13 mouse cellular contexts compared by ENCODE assay signal in the genomic region with DNA sequence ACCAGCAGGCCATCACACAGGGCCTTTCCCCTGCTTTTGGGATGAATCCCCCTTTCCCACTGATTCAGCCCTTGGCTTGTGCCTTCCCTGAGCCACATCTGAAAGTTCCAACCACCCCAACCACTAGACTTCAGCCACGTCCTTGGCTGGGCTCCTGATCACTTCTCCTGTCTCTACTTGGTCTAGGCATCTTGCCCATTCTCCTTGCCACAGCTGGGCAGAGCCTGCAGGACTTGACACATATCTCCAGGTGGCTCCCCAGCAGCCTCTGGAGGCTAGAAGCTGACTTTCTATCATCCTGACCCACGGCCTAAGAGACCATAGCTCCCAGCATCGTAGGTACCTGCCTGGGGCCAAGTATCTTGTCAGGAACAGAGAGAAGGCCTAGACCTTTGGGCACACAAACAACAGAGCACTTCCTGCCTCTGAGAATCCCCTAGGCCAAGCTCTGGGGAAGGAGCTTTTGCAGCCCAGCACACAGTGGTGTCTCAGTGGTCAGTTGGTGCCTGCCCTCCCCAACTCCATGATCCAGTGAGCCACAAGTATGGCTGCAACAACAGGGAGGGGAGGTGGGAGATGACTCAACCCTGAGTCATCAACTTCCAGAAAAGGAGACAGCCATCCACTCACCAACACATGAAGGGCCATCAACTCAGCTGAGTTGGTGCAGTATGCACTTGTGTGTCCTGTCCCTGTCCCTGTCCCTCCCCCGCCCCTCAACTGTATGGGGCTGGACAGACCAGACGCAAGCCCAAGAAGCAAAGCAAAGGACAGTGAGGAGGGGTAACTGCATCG. TPM values are rescaled to one million over a fixed set of nuclear protein-coding genes. Genes with fewer than 3 reads are reported as not detected.
DNase-seq lines count a peak whose midpoint lies in the region; ATAC-seq and TF ChIP-seq lines count a peak whose summit lies in the region.
"Had no signal": no experiment of that assay in that cellular context is flagged by ENCODE, and none has a peak within 500 bp of the region (broad histone marks: within the 10 kb centered on the region; RNA-seq: fewer than 3 reads in every experiment).

No protein-coding gene starts in this region.

- peaks cover 35% of the 10 kb centered on the region for H3K4me1 ChIP-seq in heart, embryonic 16.5 days (ENCODE audit: control insufficient read depth, insufficient read depth, low read length)
- peaks cover 23% of the 10 kb centered on the region for H3K4me1 ChIP-seq in midbrain, embryonic 10.5 days

- TF ChIP-seq CTCF in C2C12 (IDR thresholded peaks at IDR 0.05; ENCODE audit: control insufficient read depth, insufficient read depth, insufficient read length): no peak

- 0 out of 2 replicates have a peak overlapping the region, but pooled peaks have one; percentile 3 for H3K27ac ChIP-seq in heart, embryonic 16.5 days (ENCODE audit: low read length)
- H3K27ac ChIP-seq in midbrain, embryonic 10.5 days (replicated peaks): no peak overlapping the region

- no peak overlapping the region for H3K9ac ChIP-seq in heart, embryonic 16.5 days (ENCODE audit: low read length)
- H3K9ac ChIP-seq: embryonic facial prominence, embryonic 13.5 days; lung, embryonic 15.5 days; stomach, embryonic 15.5 days had no signal

- H3K36me3 ChIP-seq in heart, embryonic 16.5 days (ENCODE audit: control insufficient read depth, insufficient read depth): no peaks in the 10 kb centered on the region
- H3K36me3 ChIP-seq in C2C12 (ENCODE audit: control insufficient read depth, insufficient read depth): no peaks in the 10 kb centered on the region
- H3K36me3 ChIP-seq in midbrain, embryonic 10.5 days: no peaks in the 10 kb centered on the region
- H3K36me3 ChIP-seq: embryonic facial prominence, embryonic 13.5 days; lung, embryonic 15.5 days; stomach, embryonic 15.5 days had no signal

- no peak for ATAC-seq in heart, embryonic 16.5 days (replicated peaks; ENCODE audit: extremely low read depth, insufficient read depth, low FRiP score)
- ATAC-seq: inflammation-experienced regulatory T-cells, adult 6 months had no signal

- no peak overlapping the region for H3K4me3 ChIP-seq in heart, embryonic 16.5 days (ENCODE audit: low read length)
- no peak overlapping the region for H3K4me3 ChIP-seq in C2C12 (ENCODE audit: insufficient read depth, poor library complexity, severe bottlenecking)
- no peak overlapping the region for H3K4me3 ChIP-seq in midbrain, embryonic 10.5 days
- H3K4me3 ChIP-seq: embryonic facial prominence, embryonic 13.5 days; lung, embryonic 15.5 days; stomach, embryonic 15.5 days had no signal

- H3K79me2 ChIP-seq in C2C12 (ENCODE audit: control insufficient read depth, insufficient read depth): no peaks in the 10 kb centered on the region

- no peaks in the 10 kb centered on the region for H3K9me3 ChIP-seq in heart, embryonic 16.5 days (replicated peaks; ENCODE audit: control insufficient read depth, low read length)
- H3K9me3 ChIP-seq in midbrain, embryonic 10.5 days (replicated peaks): no peaks in the 10 kb centered on the region
- H3K9me3 ChIP-seq: embryonic facial prominence, embryonic 13.5 days; lung, embryonic 15.5 days; stomach, embryonic 15.5 days had no signal

- 64% methylated on average over 6 of the region's 6 CpGs for WGBS in heart, embryonic 16.5 days
- WGBS in midbrain, embryonic 10.5 days: 72% methylated on average over 6 of the region's 6 CpGs

- H3K79me3 ChIP-seq in C2C12 (ENCODE audit: low read depth): no peaks in the 10 kb centered on the region

- DNase-seq in heart, adult 9 months (ENCODE audit: low spot score in 2 of 2): no peak
- peak; percentile 82 for DNase-seq in 3134 (ENCODE audit: extremely low read depth, insufficient read length, low spot score)
- peak; percentile 91 for DNase-seq in fibroblast of lung, adult 2 months (ENCODE audit: low read depth)
- no peak for DNase-seq in layer of hippocampus, adult 9-11 months
- no peak for DNase-seq in midbrain, embryonic 10.5 days (ENCODE audit: low spot score)
- DNase-seq in T-cell, adult 2 months (ENCODE audit: low spot score): no peak
- DNase-seq: cerebellum, postnatal 14 days had no signal

- peak overlapping the region; percentile 2 for H3ac ChIP-seq in C2C12 (ENCODE audit: control insufficient read depth, insufficient read length, low read depth)

- no peaks in the 10 kb centered on the region for H3K27me3 ChIP-seq in heart, embryonic 16.5 days (ENCODE audit: control insufficient read depth, insufficient read depth, low read length)
- H3K27me3 ChIP-seq in C2C12 (ENCODE audit: control insufficient read depth, insufficient read depth, insufficient read length): no peaks in the 10 kb centered on the region
- no peaks in the 10 kb centered on the region for H3K27me3 ChIP-seq in midbrain, embryonic 10.5 days (ENCODE audit: low read depth, poor library complexity, severe bottlenecking)
- H3K27me3 ChIP-seq: embryonic facial prominence, embryonic 13.5 days; lung, embryonic 15.5 days; stomach, embryonic 15.5 days had no signal

- no peak overlapping the region for H3K4me2 ChIP-seq in heart, embryonic 16.5 days (ENCODE audit: low read depth, low read length)
- H3K4me2 ChIP-seq: embryonic facial prominence, embryonic 13.5 days; lung, embryonic 15.5 days; stomach, embryonic 15.5 days had no signal

TF ChIP-seq in C2C12, 6 proteins besides CTCF, POLR2A, EP300 and RAD21:
- peak; percentile 96 for TF ChIP-seq FOSL1 (IDR thresholded peaks at IDR 0.05; ENCODE audit: insufficient read depth, low read length, poor library complexity, severe bottlenecking)
- TF ChIP-seq MYOG (IDR thresholded peaks at IDR 0.05; ENCODE audit: control insufficient read depth, extremely low read depth, insufficient read length): no peak
- TF ChIP-seq USF1 (IDR thresholded peaks at IDR 0.05; ENCODE audit: low read depth): no peak
- TF ChIP-seq MAX (IDR thresholded peaks at IDR 0.05): peak; percentile 91
- TF ChIP-seq CEBPB (IDR thresholded peaks at IDR 0.05; ENCODE audit: low read depth): peak; percentile 64
- TF ChIP-seq MYOD1 (IDR thresholded peaks at IDR 0.05; ENCODE audit: control insufficient read depth, insufficient read length, low read depth): peak; percentile 58

RNA-seq across cellular contexts. Expression of a gene that starts 10.1 kb away (rescaled TPM):
- polyA plus RNA-seq in heart, embryonic 16.5 days (2015; fragmentation: Nextera tagmentation; extraction: Ambion mirVana): 3.0 and 3.6 TPM in 2 replicates
- 118 TPM for polyA plus RNA-seq in C2C12 (2012; fragmentation: generic; extraction: Trizol)
- 1.7 and 1.8 TPM in 2 replicates for polyA plus RNA-seq in midbrain, embryonic 10.5 days (2016; fragmentation: Nextera tagmentation; extraction: Ambion mirVana)

RNA-seq across cellular contexts. Expression of a gene that starts 41.4 kb away (rescaled TPM):
- 108 and 118 TPM in 2 replicates for polyA plus RNA-seq in heart, embryonic 16.5 days (2015; fragmentation: Nextera tagmentation; extraction: Ambion mirVana)
- polyA plus RNA-seq in C2C12 (2012; fragmentation: generic; extraction: Trizol): 10.1 TPM
- 2.9 and 3.4 TPM in 2 replicates for polyA plus RNA-seq in midbrain, embryonic 10.5 days (2016; fragmentation: Nextera tagmentation; extraction: Ambion mirVana)

Comparison
In these comparisons a context has a peak if more than half of its experiments do, and no peak if none do; other contexts are left out.
1. DNase-seq: peak in 3134 (single experiment) and fibroblast of lung, adult 2 months (single experiment); none in heart, adult 9 months (0 of 2), layer of hippocampus, adult 9-11 months (single experiment), midbrain, embryonic 10.5 days (single experiment) and T-cell, adult 2 months (single experiment).
2. RNA of a gene that starts 10.1 kb away (polyA plus RNA-seq): 118 TPM in C2C12 (single experiment); 3.0 to 3.6 TPM in heart, embryonic 16.5 days and 1.7 to 1.8 TPM in midbrain, embryonic 10.5 days; every median in the first group is over 10 times any median in the second.